Mouse (Mus musculus): ENCODE measurements at regions not wholly inside any gene's neighbourhood (a gene's known extent, or its start where the extent isn't known, plus 50 kb on each side); places are given as distances from the start of the nearest gene placed in this dataset.
"Not testable (repeated sequence)": the region's sequence is repeated elsewhere in the genome, so short reads cannot be mapped to it uniquely, and the experiment has no call there.

DNA sequence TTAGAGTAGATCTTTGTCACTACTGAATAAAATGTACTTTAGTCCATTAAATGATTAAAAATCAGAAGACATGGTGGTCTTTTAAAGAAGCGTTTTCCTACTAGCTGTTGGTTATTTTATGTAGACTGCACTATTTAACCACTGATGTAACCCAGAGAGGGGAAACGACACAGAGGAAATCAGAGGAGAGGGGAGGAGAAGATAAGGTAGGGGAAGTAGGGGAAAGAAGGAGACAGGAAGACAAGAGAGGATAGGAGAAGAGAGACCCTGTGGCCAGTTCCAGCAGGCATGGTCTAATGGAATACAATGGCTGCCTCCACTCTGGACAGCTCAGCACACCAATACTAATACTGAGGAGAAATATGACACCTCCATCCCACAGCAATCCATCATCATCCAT is 208.6 kb upstream of the Btg1 start:
- no peak overlapping the region for H3K27ac ChIP-seq (ENCODE audit: low read length)
- no peaks in the 10 kb centered on the region for H3K36me3 ChIP-seq (ENCODE audit: control insufficient read depth, insufficient read depth, low read length)
- no peak overlapping the region for H3K4me3 ChIP-seq (ENCODE audit: low read length)
- H3K4me1 ChIP-seq (ENCODE audit: control insufficient read depth, insufficient read depth, low read length), result no peaks in the 10 kb centered on the region
- 53% methylated on average over 2 of the region's 2 CpGs for WGBS
- H3K9ac ChIP-seq (ENCODE audit: low read depth, low read length), result no peak overlapping the region
- H3K9me3 ChIP-seq (ENCODE audit: control insufficient read depth, low read length), result no peaks in the 10 kb centered on the region
- H3K4me2 ChIP-seq (ENCODE audit: low read depth, low read length), result no peak overlapping the region
- no peaks in the 10 kb centered on the region for H3K27me3 ChIP-seq (replicated peaks; ENCODE audit: control insufficient read depth, insufficient read depth, low read length)
- ATAC-seq, result no peak

GRCm38 (mm10) chr10:96410028-96410427 is 206.8 kb upstream of the Btg1 start:
- no peaks in the 10 kb centered on the region for H3K36me3 ChIP-seq (ENCODE audit: control insufficient read depth, insufficient read depth, low read length)
- WGBS, result 52% methylated on average over 6 of the region's 6 CpGs
- H3K4me1 ChIP-seq (ENCODE audit: control insufficient read depth, insufficient read depth, low read length), result no peaks in the 10 kb centered on the region
- no peak for ATAC-seq
- no peak overlapping the region for H3K4me2 ChIP-seq (ENCODE audit: low read depth, low read length)
- H3K27me3 ChIP-seq (replicated peaks; ENCODE audit: control insufficient read depth, insufficient read depth, low read length), result no peaks in the 10 kb centered on the region
- H3K9ac ChIP-seq (ENCODE audit: low read depth, low read length), result no peak overlapping the region
- no peak overlapping the region for H3K4me3 ChIP-seq (ENCODE audit: low read length)
- H3K27ac ChIP-seq (ENCODE audit: low read length), result no peak overlapping the region
- H3K9me3 ChIP-seq (ENCODE audit: control insufficient read depth, low read length), result no peaks in the 10 kb centered on the region

DNA sequence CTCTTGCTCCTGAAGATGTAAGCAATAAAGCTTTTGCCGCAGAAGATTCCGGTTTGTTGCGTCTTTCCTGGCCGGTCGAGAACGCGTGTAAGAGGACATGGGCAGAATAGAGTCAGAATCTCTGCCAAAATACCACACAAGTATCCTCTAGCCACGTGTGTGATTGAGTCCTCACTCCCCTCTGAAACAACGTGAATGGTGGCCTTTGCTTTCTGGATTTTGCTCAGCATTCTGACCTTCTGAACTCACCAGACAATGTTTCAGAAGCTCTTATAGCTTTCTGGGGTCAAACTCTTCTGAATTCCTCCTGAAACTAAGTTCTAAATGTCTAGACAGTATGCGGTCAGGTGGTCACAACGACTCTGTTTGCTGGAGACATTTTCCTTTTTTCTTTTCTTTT is 202.0 kb upstream of the Btg1 start:
- no peak overlapping the region for H3K27ac ChIP-seq (ENCODE audit: low read length)
- H3K9me3 ChIP-seq (ENCODE audit: control insufficient read depth, low read length), result no peaks in the 10 kb centered on the region
- H3K36me3 ChIP-seq (ENCODE audit: control insufficient read depth, insufficient read depth, low read length), result no peaks in the 10 kb centered on the region
- H3K9ac ChIP-seq (ENCODE audit: low read depth, low read length), result no peak overlapping the region
- H3K4me3 ChIP-seq (ENCODE audit: low read length), result no peak overlapping the region
- no peak overlapping the region for H3K4me2 ChIP-seq (ENCODE audit: low read depth, low read length)
- WGBS, result 94% methylated on average over 11 of the region's 11 CpGs
- H3K27me3 ChIP-seq (replicated peaks; ENCODE audit: control insufficient read depth, insufficient read depth, low read length), result no peaks in the 10 kb centered on the region
- H3K4me1 ChIP-seq (ENCODE audit: control insufficient read depth, insufficient read depth, low read length), result no peaks in the 10 kb centered on the region
- ATAC-seq, result no peak

DNA sequence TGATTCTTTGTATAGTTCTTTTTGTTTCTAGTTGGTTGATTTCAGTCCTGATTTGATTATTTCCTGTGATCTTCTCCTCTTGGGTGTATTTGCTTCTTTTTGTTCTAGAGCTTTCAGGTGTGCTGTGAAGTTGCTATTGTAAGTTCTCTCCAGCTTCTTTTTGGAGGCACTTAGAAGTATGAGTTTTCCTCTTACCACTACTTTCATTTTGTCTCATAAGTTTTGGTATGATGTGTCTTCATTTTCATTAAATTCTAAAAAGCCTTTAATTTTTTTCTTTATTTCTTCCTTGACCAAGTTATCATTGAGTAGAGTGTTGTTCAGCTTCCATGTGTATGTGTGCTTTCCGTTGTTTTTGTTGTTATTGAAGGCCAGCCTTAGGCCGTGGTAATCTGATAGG is 195.3 kb upstream of the Btg1 start:
- H3K36me3 ChIP-seq (ENCODE audit: control insufficient read depth, insufficient read depth, low read length); H3K4me3 ChIP-seq (ENCODE audit: low read length); H3K4me1 ChIP-seq (ENCODE audit: control insufficient read depth, insufficient read depth, low read length); H3K9ac ChIP-seq (ENCODE audit: low read depth, low read length); H3K27me3 ChIP-seq (replicated peaks; ENCODE audit: control insufficient read depth, insufficient read depth, low read length); H3K4me2 ChIP-seq (ENCODE audit: low read depth, low read length); H3K27ac ChIP-seq (ENCODE audit: low read length); ATAC-seq; H3K9me3 ChIP-seq (ENCODE audit: control insufficient read depth, low read length): not testable (repeated sequence)
- WGBS, result 86% methylated on average over 2 of the region's 2 CpGs

- no peak overlapping the region for H3K4me3 ChIP-seq (ENCODE audit: low read length)
- no peak for ATAC-seq
- WGBS, result 63% methylated on average over 5 of the region's 5 CpGs
- no peaks in the 10 kb centered on the region for H3K27me3 ChIP-seq (replicated peaks; ENCODE audit: control insufficient read depth, insufficient read depth, low read length)
- no peak overlapping the region for H3K27ac ChIP-seq (ENCODE audit: low read length)
- H3K4me2 ChIP-seq (ENCODE audit: low read depth, low read length), result no peak overlapping the region
- no peaks in the 10 kb centered on the region for H3K9me3 ChIP-seq (ENCODE audit: control insufficient read depth, low read length)
- H3K4me1 ChIP-seq (ENCODE audit: control insufficient read depth, insufficient read depth, low read length), result no peaks in the 10 kb centered on the region
- H3K9ac ChIP-seq (ENCODE audit: low read depth, low read length), result no peak overlapping the region
- no peaks in the 10 kb centered on the region for H3K36me3 ChIP-seq (ENCODE audit: control insufficient read depth, insufficient read depth, low read length)
Measured at GRCm38 (mm10) chr10:96427407-96427806, 189.4 kb upstream of the Btg1 start.

- H3K4me1 ChIP-seq (ENCODE audit: control insufficient read depth, insufficient read depth, low read length), result no peaks in the 10 kb centered on the region
- H3K9me3 ChIP-seq (ENCODE audit: control insufficient read depth, low read length), result no peaks in the 10 kb centered on the region
- H3K4me3 ChIP-seq (ENCODE audit: low read length), result no peak overlapping the region
- no peak overlapping the region for H3K4me2 ChIP-seq (ENCODE audit: low read depth, low read length)
- H3K27me3 ChIP-seq (replicated peaks; ENCODE audit: control insufficient read depth, insufficient read depth, low read length), result no peaks in the 10 kb centered on the region
- H3K27ac ChIP-seq (ENCODE audit: low read length), result no peak overlapping the region
- H3K36me3 ChIP-seq (ENCODE audit: control insufficient read depth, insufficient read depth, low read length), result no peaks in the 10 kb centered on the region
- no peak for ATAC-seq
- H3K9ac ChIP-seq (ENCODE audit: low read depth, low read length), result no peak overlapping the region
- WGBS, result 55% methylated on average over 3 of the region's 3 CpGs
Measured at GRCm38 (mm10) chr10:96430142-96430541, 186.7 kb upstream of the Btg1 start.

DNA sequence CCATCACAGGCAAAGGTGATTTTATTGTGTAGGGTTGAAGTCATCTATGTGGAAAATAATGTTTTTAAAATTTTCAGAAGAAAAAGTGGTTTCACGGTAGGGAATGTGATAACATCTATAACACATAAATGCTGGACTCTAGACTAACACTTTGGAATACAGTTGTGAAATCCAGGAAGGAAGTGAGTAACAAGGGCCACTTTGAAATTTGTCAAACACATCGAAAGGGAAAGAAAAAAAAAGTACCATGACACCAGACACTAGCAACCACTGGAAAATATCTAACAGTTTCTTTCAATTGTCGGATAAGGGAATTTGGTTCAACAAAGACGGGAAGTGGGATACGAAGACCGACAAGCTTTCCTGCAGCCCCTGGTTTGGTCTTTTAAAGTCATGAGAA is 181.7 kb upstream of the Btg1 start:
- Histone ChIP-seq H3K9ac (ENCODE audit: low read depth, low read length) (no peak overlapping the region), H3K4me1 (ENCODE audit: control insufficient read depth, insufficient read depth, low read length) (0 out of 2 replicates have a peak, but pooled peaks cover 5% of the 10 kb centered on the region), H3K9me3 (ENCODE audit: control insufficient read depth, low read length) (no peaks in the 10 kb centered on the region), H3K4me2 (ENCODE audit: low read depth, low read length) (no peak overlapping the region), H3K27ac (ENCODE audit: low read length) (no peak overlapping the region), H3K4me3 (ENCODE audit: low read length) (no peak overlapping the region), H3K27me3 (replicated peaks; ENCODE audit: control insufficient read depth, insufficient read depth, low read length) (no peaks in the 10 kb centered on the region), H3K36me3 (ENCODE audit: control insufficient read depth, insufficient read depth, low read length) (no peaks in the 10 kb centered on the region)
- WGBS, result 76% methylated on average over 6 of the region's 6 CpGs
- ATAC-seq, result no peak

DNA sequence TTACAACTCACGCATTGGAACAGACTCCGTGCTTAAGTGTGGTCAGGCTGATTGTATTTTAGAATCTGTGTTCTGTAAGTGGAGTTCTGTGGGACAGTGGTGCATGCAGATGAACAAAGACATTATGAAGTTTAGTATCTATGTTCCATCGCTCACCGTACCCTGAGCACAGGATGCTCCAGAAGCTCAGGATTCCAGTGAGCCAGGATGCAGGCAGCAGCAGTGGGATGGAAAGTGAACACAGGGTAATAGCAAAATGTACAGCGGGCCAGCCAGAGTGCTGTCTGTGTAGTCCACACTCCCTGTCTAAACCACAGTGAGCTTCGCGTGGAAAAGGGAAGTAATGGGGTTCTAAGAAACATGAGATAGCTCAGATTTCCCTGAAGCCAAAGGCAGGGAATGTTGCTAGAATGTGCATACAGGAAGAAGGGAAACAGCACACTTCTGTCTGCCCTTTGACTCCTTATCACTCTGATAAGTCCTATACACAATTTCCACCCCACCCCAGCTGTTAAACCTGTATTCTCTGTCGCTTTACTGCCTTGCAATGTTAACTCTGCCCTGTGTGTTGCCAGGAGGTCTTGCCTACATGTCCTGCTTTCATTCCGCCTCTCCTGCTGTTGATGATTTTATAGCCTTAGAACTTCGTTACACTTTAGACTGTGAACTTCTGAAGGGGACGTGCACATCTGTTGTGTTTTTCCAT is 178.3 kb upstream of the Btg1 start:
- ATAC-seq, result peak; percentile 98
- H3K9ac ChIP-seq (ENCODE audit: low read depth, low read length), result no peak overlapping the region
- WGBS, result 68% methylated on average over 11 of the region's 11 CpGs

GRCm38 (mm10) chr10:96442165-96442564 is 174.6 kb upstream of the Btg1 start:
- no peak overlapping the region for H3K4me2 ChIP-seq (ENCODE audit: low read depth, low read length)
- H3K9me3 ChIP-seq (ENCODE audit: control insufficient read depth, low read length), result no peaks in the 10 kb centered on the region
- H3K4me3 ChIP-seq (ENCODE audit: low read length), result no peak overlapping the region
- no peaks in the 10 kb centered on the region for H3K27me3 ChIP-seq (replicated peaks; ENCODE audit: control insufficient read depth, insufficient read depth, low read length)
- no peaks in the 10 kb centered on the region for H3K36me3 ChIP-seq (ENCODE audit: control insufficient read depth, insufficient read depth, low read length)
- ATAC-seq, result no peak
- H3K4me1 ChIP-seq (ENCODE audit: control insufficient read depth, insufficient read depth, low read length), result 0 out of 2 replicates have a peak, but pooled peaks cover 5% of the 10 kb centered on the region
- H3K9ac ChIP-seq (ENCODE audit: low read depth, low read length), result no peak overlapping the region
- H3K27ac ChIP-seq (ENCODE audit: low read length), result no peak overlapping the region

More for the DNA sequence above, 178.3 kb upstream of the Btg1 start:
- H3K27me3 ChIP-seq (replicated peaks; ENCODE audit: control insufficient read depth, insufficient read depth, low read length), result no peaks in the 10 kb centered on the region
- no peak overlapping the region for H3K4me3 ChIP-seq (ENCODE audit: low read length)
- 0 out of 2 replicates have a peak, but pooled peaks cover 5% of the 10 kb centered on the region for H3K4me1 ChIP-seq (ENCODE audit: control insufficient read depth, insufficient read depth, low read length)
- 0 out of 2 replicates have a peak overlapping the region, but pooled peaks have one; percentile 10 for H3K4me2 ChIP-seq (ENCODE audit: low read depth, low read length)
- H3K36me3 ChIP-seq (ENCODE audit: control insufficient read depth, insufficient read depth, low read length), result no peaks in the 10 kb centered on the region
- H3K9me3 ChIP-seq (ENCODE audit: control insufficient read depth, low read length), result no peaks in the 10 kb centered on the region
- peak overlapping the region; percentile 62 for H3K27ac ChIP-seq (ENCODE audit: low read length)

DNA sequence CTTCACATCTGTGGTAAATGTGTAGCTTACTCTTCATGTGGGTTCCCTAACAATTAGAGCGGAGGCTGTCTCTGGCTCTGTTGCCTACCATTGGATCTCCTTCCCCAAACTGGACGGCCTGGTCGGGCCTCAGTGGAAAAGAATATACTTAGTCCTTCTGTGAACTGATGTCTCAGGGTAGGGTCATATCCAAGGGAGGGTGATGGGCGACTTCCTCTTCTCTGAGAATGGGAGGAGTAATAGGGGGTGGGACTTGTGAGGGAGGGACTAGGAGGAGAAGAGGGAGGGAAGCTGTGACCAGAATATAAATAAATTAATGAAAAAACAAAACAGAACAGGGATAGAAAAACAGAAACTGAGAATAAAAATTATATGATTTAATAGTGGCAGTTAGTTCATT is 166.5 kb upstream of the Btg1 start:
- H3K36me3 ChIP-seq (ENCODE audit: control insufficient read depth, insufficient read depth, low read length), result no peaks in the 10 kb centered on the region
- 0 out of 2 replicates have a peak, but pooled peaks cover 3% of the 10 kb centered on the region for H3K9me3 ChIP-seq (ENCODE audit: control insufficient read depth, low read length)
- H3K4me2 ChIP-seq (ENCODE audit: low read depth, low read length), result no peak overlapping the region
- no peak overlapping the region for H3K9ac ChIP-seq (ENCODE audit: low read depth, low read length)
- no peaks in the 10 kb centered on the region for H3K27me3 ChIP-seq (replicated peaks; ENCODE audit: control insufficient read depth, insufficient read depth, low read length)
- H3K4me3 ChIP-seq (ENCODE audit: low read length), result no peak overlapping the region
- no peak overlapping the region for H3K27ac ChIP-seq (ENCODE audit: low read length)
- no peaks in the 10 kb centered on the region for H3K4me1 ChIP-seq (ENCODE audit: control insufficient read depth, insufficient read depth, low read length)
- no peak for ATAC-seq
- WGBS, result 93% methylated on average over 4 of the region's 4 CpGs

Measured in intestine, embryonic 16.5 days (tissue).